Mouse (Mus musculus) lung, embryonic 14.5 days (tissue): ENCODE measurements around the gene Polr2i. TPM values are rescaled to one million over a fixed set of nuclear protein-coding genes. Genes with fewer than 3 reads are reported as not detected.
"Not testable (repeated sequence)": the region's sequence is repeated elsewhere in the genome, so short reads cannot be mapped to it uniquely, and the experiment has no call there.

Experiments used
- ATAC-seq: fragments of 200-750 bp; cut with Nextera tagmentation; 2 replicates; pipeline ENCODE4 v1.8.0; 2017; ENCODE audit warnings: mild to moderate bottlenecking, moderate TSS enrichment, moderate library complexity; ENCODE audit not compliant: insufficient read depth
- DNase-seq: peaks from one replicate; pipeline ENCODE4 v3.0.0-alpha.2; 2015
- H3K27ac ChIP-seq: fragments of 300-500 bp; sonication (generic); 2 replicates; pipeline ENCODE4 v1.5.1; 2014; ENCODE audit warnings: low read depth, mild to moderate bottlenecking, moderate library complexity
- H3K27me3 ChIP-seq: fragments of 300-500 bp; sonication (generic); 2 replicates; pipeline ENCODE4 v1.6.1; 2014; ENCODE audit warnings: low read length, control low read depth; ENCODE audit not compliant: insufficient read depth
- H3K36me3 ChIP-seq: fragments of 300-500 bp; sonication (generic); 2 replicates; pipeline ENCODE4 v1.6.1; 2014; ENCODE audit warnings: control low read depth; ENCODE audit not compliant: insufficient read depth
- H3K4me1 ChIP-seq: fragments of 300-500 bp; sonication (generic); 2 replicates; pipeline ENCODE4 v1.6.1; 2014; ENCODE audit warnings: antibody characterized with exemption, control low read depth; ENCODE audit not compliant: insufficient read depth
- H3K4me2 ChIP-seq: fragments of 300-500 bp; sonication (generic); 2 replicates; pipeline ENCODE4 v1.6.1; 2014; ENCODE audit warnings: mild to moderate bottlenecking
- H3K4me3 ChIP-seq: fragments of 300-500 bp; sonication (generic); 2 replicates; pipeline ENCODE4 v1.5.1; 2014; ENCODE audit warnings: low read depth, low read length
- H3K9ac ChIP-seq: fragments of 300-500 bp; sonication (generic); 2 replicates; pipeline ENCODE4 v1.6.1; 2014
- H3K9me3 ChIP-seq: fragments of 300-500 bp; sonication (generic); 2 replicates; pipeline ENCODE4 v1.6.1; 2016; ENCODE audit warnings: low read depth, low read length, control low read depth
- CTCF ChIP-seq: IDR thresholded peaks from 2 replicates; pipeline ENCODE4 v1.5.1; 2016; ENCODE audit warnings: antibody characterized with exemption, low read depth
- WGBS: fragments of 180-500 bp; shearing (Covaris S2); extraction: QIAGEN DNeasy Blood & Tissue Kit; methylation state at CpG from one replicate; pipeline ENCODE4 v1.1.7; 2014; 5-methylcytosine and 5-hydroxymethylcytosine counted together
- polyA plus RNA-seq: library from polyadenylated mRNA; unstranded; fragments of >200 nt; fragmentation: Nextera tagmentation; extraction: Ambion mirVana; gene quantifications from 2 replicates; pipeline ENCODE4 v1.2.1, GENCODE M21; 2014

Gene Polr2i
- polyA plus RNA-seq, result 187 and 192 TPM in 2 replicates

DNA sequence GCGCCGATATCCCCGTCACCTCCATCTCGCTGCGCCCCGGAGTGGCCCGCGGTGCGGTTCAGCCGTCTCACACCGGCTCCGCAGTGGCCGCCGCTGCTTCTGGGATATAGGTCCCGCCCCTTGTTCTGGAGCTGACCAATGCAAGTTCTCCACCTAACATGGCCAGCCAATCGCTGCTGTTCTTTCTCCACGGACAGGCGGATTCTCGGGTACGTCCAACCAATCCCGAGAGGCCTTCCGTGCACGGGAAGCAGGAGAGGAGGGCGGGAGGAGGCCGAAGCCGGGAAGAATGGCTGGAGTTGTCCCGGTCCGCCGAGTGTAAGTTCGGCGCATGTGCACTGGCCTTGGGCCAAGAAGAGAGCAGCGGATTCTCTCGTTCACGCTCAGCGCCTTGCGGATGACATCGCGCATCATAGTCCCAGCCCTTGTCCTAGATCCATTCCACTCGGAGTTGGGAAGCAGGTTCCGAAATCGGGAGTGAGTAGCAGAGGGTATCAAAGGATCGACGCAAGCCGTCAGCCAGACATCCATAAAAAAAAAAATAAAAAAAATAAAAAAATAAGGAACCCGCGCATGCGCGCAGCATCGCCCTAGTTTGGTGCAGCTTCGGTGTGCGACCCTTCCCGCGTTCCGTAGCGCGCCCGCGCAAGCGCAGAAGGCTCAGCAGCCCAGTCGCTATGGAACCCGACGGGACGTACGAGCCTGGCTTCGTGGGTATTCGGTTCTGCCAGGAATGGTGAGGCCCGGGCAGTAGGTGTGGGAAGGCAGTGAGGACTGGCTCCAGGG lies at the start of gene Polr2i, which contains the start of gene Tbcb:
Polr2i (plus strand) TSS at position 280 of the 786 bp plus-strand sequence.
Tbcb (minus strand) TSS at position 604 of the 786 bp plus-strand sequence.
- H3K36me3 ChIP-seq, result peaks cover 29% of the 10 kb centered on the region; the same call in 1 of the 2 replicates
- no peaks in the 10 kb centered on the region for H3K9me3 ChIP-seq
- WGBS, result under 1% methylated on average over 67 of the region's 67 CpGs

GRCm38 (mm10) chr7:30183189-30183588 lies 48.6 kb upstream of the Polr2i start:
- H3K4me1 ChIP-seq, H3K4me2 ChIP-seq, H3K27me3 ChIP-seq, H3K9me3 ChIP-seq, ATAC-seq, H3K9ac ChIP-seq, H3K27ac ChIP-seq, DNase-seq, H3K4me3 ChIP-seq: not testable (repeated sequence)
- peaks cover 35% of the 10 kb centered on the region for H3K36me3 ChIP-seq
- 77% methylated on average over 7 of the region's 7 CpGs for WGBS

More for the DNA sequence above, at the start of gene Polr2i, which contains the start of gene Tbcb:
- DNase-seq, result peak; percentile 98
- H3K4me2 ChIP-seq, result peak within 1 kb of the TSS; percentile 85
- peak; percentile 95 for ATAC-seq
- peak within 1 kb of the TSS; percentile 76 for H3K9ac ChIP-seq
- H3K4me3 ChIP-seq, result peak within 1 kb of the TSS; percentile 73
- H3K4me1 ChIP-seq, result peaks cover 4% of the 10 kb centered on the region; the same call in 1 of the 2 replicates
- TF ChIP-seq CTCF, result no peak
- peak within 1 kb of the TSS; percentile 95 for H3K27ac ChIP-seq
- no peaks in the 10 kb centered on the region for H3K27me3 ChIP-seq

DNA sequence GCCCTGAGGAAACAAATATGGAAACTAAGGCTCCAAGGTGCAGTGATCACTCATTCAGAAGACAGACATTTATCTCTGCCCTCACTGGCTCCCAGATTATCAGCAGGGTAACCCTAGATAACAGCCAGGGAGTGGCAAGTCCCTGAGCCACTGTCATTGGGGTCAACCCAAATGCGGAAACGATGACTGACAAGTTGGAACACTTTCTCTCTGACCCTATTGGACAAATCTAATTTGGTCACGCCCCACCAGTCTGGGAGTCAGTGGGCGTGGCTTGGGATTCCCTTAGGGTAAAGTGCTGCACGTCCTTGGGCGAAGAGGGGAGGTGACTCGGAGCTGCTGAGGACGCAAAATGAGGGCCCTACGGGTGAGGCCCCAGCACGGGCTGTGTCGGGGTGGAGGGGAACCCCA lies 47.9 kb upstream of the Polr2i start, which contains the start of gene Cox7a1:
Cox7a1 (plus strand) TSS at position 266 of the 411 bp plus-strand sequence.
- no peak for TF ChIP-seq CTCF
- H3K27ac ChIP-seq, result no peak within 1 kb of the TSS; the same call in 1 of the 2 replicates
- peak within 1 kb of the TSS; percentile 20; the same call in 1 of the 2 replicates for H3K4me3 ChIP-seq
- DNase-seq, result peak; percentile 89
- 0 out of 2 replicates have a peak within 1 kb of the TSS, but pooled peaks have one; percentile 21 for H3K9ac ChIP-seq
- H3K36me3 ChIP-seq, result peaks cover 35% of the 10 kb centered on the region
- H3K9me3 ChIP-seq, result no peaks in the 10 kb centered on the region
- WGBS, result 1% methylated on average over 11 of the region's 11 CpGs
- no peaks in the 10 kb centered on the region for H3K27me3 ChIP-seq
- no peaks in the 10 kb centered on the region for H3K4me1 ChIP-seq
- peak; percentile 76 for ATAC-seq
- H3K4me2 ChIP-seq, result peak within 1 kb of the TSS; percentile 62

- Histone ChIP-seq H3K4me3 (0 out of 2 replicates have a peak overlapping the region, but pooled peaks have one; percentile 20), H3K4me2 (peak overlapping the region; percentile 62; the same call in 1 of the 2 replicates), H3K27me3 (no peaks in the 10 kb centered on the region), H3K9ac (no peak overlapping the region), H3K4me1 (no peaks in the 10 kb centered on the region), H3K9me3 (no peaks in the 10 kb centered on the region), H3K36me3 (peaks cover 43% of the 10 kb centered on the region), H3K27ac (no peak overlapping the region)
- 67% methylated on average over 13 of the region's 13 CpGs for WGBS
- no peak for ATAC-seq
- DNase-seq, result no peak
- TF ChIP-seq CTCF, result no peak
Measured at GRCm38 (mm10) chr7:30184641-30185348, 47.0 kb upstream of the Polr2i start.

DNA sequence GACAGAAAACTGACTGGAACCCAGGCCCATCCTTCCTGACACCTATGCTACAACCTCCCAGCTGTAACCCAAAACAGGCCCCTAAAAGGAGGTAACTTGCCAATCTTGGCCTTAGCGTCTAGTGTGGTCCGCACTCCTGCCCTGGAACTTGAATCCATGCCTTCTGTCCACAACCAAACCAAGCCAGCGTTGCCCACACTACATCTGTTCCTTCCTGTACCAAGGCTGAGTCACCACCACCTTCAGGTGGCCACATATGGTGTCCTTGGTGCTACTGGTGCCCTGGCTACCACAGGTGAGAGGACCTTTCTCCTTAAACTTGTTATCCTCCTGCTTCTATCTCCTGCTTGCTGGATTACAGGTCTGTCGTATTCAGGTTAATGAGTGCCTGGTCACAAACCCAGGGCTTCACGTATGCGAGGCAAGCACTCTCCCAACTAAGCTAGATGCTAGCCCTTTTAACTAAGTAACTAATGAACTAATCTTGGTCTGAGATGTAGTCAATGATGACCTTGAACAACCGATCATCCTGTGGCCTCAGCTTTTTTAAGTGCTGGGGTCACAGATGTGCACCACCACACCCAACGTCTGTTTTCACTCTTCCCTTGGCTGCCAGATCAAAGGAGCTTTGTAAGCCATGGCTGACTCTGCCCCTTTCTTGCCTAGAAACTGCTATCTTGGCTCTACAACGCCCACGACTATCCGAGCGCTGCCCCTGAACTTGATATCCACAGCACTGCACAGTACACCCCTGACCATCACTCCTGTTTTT lies 43.2 kb upstream of the Polr2i start:
- TF ChIP-seq CTCF, result no peak
- WGBS, result 85% methylated on average over 12 of the region's 12 CpGs
- peaks cover 72% of the 10 kb centered on the region for H3K36me3 ChIP-seq
- no peak overlapping the region for H3K4me3 ChIP-seq
- no peak overlapping the region for H3K27ac ChIP-seq
- no peak overlapping the region for H3K4me2 ChIP-seq
- H3K9me3 ChIP-seq, result no peaks in the 10 kb centered on the region
- DNase-seq, result no peak
- ATAC-seq, result no peak
- H3K27me3 ChIP-seq, result no peaks in the 10 kb centered on the region
- H3K9ac ChIP-seq, result no peak overlapping the region
- peaks cover 5% of the 10 kb centered on the region; the same call in 1 of the 2 replicates for H3K4me1 ChIP-seq

DNA sequence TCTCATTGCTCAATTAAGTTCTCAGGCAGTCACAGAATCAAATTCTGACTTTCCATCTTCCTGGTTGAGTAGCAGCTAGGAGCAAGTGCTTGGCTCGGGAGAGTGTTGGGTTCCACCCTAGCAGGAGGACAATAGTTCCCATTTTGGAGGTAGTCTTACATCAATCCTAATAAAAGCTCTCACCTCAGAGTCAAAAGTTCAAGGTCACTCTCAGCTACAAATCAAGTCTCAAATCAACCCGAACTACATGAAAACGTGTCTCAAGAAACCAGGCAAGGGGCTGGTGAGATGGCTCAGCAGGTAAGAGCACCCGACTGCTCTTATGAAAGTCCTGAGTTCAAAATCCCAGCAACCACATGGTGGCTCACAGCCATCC lies 42.6 kb upstream of the Polr2i start:
- no peak for TF ChIP-seq CTCF
- peaks cover 6% of the 10 kb centered on the region; the same call in 1 of the 2 replicates for H3K4me1 ChIP-seq
- no peak for ATAC-seq
- H3K4me2 ChIP-seq, result no peak overlapping the region
- H3K9ac ChIP-seq, result no peak overlapping the region
- 81% methylated on average over 4 of the region's 4 CpGs for WGBS
- no peak overlapping the region for H3K27ac ChIP-seq
- no peak for DNase-seq
- no peaks in the 10 kb centered on the region for H3K9me3 ChIP-seq
- no peak overlapping the region for H3K4me3 ChIP-seq
- H3K27me3 ChIP-seq, result no peaks in the 10 kb centered on the region
- H3K36me3 ChIP-seq, result peaks cover 72% of the 10 kb centered on the region
